Mouse (Mus musculus) left cerebral cortex, adult 18-20 months (tissue): ENCODE data around the gene Hspa14. TPM values are rescaled to one million over a fixed set of nuclear protein-coding genes. Genes with fewer than 3 reads are reported as not detected.

ENCODE experiments used
- DNase-seq, 2 experiments: peaks; one replicate each; pipeline ENCODE4 v3.0.0; 2021 to 2022; ENCODE audit warnings: low spot score in 2 of 2, mixed read lengths in 1 of 2
- long read RNA-seq, 2 experiments: library from polyadenylated mRNA; stranded (forward); transcript quantifications; one replicate each; pipeline ENCODE4 v2.0.0; 2021
- total RNA-seq, 2 experiments: library from RNA; stranded (reverse); gene quantifications; 2 replicates each; pipeline ENCODE4 v1.2.3; 2021

Hspa14 gene
- 10 to 100 TPM; 43.9 to 44.6 TPM for total RNA-seq
- long read RNA-seq, experiment 1, transcript Hspa14-201 (14 exons, 1,795 nt), result major isoform, 41 of 63 reads
- long read RNA-seq, experiment 1, partial matches to known transcripts, result 10 of 63 reads
- long read RNA-seq, experiment 1, other reads (novel, unspliced or antisense), result 12 of 63 reads
- long read RNA-seq, experiment 2, transcript Hspa14-201 (14 exons, 1,795 nt), result major isoform, 23 of 34 reads
- long read RNA-seq, experiment 2, partial matches to known transcripts, result 2 of 34 reads
- long read RNA-seq, experiment 2, other reads (novel, unspliced or antisense), result 9 of 34 reads

- peak; percentile 92 to 95 for DNase-seq
These were observed at the start of gene Hspa14, which contains the start of the genes Gm45902 and Cdnf for GRCm38 (mm10) chr2:3512552-3513454. Hspa14 (minus strand) TSS chr2:3512814. Gm45902 (minus strand) TSS chr2:3512790. Cdnf (plus strand) TSS chr2:3513030.

DNA sequence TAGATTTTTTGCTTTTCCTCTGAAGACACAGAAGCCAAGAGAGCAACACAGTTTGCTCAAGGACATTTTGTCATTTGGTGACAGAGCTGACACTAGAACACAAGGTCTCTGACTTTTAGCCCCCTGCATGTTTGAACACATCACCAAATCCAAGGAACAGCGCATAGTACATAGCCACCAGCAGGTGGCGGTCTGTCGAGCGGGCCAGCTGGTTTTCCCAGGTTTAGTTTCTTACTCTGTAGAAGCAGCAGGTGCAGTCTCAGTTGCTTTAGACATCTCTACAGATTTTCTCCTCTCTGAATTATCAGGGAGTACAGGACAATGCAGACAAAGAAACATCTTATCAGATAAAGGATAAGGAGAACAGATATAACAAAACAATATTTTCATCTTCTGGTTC lies 34.0 kb upstream of the Hspa14 start:
- DNase-seq, result peak; percentile 38 to 42

DNA sequence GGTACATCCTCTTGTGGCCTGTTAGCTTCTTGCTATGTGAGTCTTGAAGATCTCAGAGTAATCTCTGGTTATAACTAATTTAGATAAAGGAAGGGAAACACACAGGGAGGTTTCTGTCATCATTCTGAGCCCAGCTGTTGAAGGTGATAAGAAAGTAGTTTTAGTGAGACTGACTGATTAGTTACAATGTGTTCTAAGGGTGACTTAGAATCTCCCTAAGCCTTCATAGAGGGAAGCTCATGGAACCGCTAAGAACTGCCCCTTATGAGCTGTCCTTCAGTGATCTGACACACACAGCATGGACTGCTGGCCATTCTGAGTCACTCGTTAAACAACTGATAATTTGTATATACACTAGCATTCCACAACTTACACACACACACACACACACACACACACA lies 33.4 kb upstream of the Hspa14 start:
- DNase-seq, result no peak

- DNase-seq, result no peak
These were observed 28.9 kb upstream of the Hspa14 start for GRCm38 (mm10) chr2:3541307-3542079.

DNA sequence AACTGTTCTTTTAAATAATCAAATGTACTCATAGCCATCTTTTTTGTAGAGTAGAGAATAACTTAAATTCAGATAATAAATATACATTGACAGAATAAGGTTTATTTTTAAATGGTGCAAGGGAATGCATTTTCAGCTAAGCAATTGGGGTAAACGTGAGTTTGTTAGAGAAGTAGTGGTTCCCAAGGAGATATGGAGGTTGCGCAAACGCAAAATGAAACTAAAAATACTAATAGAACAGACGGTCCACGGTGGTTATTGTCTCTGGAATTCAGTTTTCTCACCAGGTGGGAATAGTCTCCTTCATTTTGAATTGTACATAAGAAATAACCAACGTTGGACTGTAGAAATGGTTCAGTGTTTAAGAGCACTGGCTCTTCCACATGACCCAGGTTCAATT lies 13.7 kb upstream of the Hspa14 start:
- no peak for DNase-seq

DNA sequence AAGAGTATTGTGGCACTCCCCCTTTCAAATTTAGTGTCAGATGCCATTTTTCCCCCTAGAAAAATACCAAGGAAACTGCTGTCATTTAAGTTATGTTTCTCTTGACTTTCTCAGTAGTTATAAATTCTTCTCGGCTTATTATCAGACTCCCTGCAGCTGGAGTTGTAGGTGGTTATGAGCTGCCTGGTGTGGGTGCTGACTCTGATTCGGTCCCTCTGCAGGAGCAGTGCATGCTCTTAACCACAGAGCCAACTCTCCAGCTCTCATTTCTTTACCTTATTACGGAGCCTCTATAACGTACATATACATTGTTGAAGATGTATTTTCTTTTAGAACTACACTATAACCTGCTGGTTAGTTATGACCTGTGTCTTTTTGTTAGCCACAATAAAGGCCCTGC lies 9.9 kb upstream of the Hspa14 start:
- DNase-seq, result no peak

DNA sequence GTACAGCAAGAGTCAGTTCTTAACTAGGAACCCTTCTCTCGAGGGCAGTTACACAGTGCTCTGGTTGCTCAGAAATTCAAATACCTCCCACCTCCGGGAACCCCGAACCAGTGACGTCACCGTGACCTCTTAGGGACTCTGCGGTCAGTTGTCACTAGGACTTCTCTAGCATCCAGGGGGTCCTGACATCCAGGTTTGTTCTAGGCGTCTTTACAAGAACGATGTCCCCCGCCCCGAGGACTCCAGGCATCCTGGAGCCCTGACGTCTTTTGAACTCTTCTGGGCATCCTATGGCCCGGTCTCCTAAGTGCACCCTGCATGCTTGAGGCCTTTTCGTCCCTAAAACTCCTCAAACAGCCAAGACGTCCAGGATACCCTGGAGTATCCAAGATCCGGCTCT lies 538 bp downstream of the Hspa14 start:
- DNase-seq, result no peak

- no peak for DNase-seq
These were observed 11.7 kb downstream of the Hspa14 start for GRCm38 (mm10) chr2:3500886-3501285.

GRCm38 (mm10) chr2:3499543-3499942 lies 13.1 kb downstream of the Hspa14 start:
- DNase-seq, result no peak

DNA sequence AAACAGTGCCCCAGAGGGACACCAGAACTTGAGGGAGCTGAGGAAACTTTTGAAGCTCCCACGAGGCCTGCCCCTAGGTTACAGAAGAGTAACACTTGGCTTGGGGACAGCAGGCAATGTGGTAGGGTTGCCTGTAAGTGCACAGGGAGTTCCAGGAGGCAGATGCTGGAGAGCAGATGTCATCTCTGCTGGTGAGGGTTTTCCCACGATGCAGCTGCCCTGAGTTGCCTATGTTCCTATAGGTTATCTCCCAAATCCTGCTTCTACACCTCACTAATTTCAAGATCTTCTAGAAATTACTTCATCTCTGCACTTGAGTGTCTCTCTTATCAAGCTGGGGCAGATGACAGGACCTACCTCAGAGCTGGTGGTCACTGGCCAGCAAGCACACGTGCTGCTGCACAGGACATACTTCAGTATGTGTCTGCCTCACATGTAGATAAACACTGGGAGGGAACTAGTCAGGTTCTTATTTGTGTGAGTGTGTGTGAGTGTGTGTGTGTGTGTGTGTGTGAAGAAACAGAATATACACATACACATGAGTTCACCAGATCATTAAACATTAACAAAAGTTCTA lies 18.7 kb downstream of the Hspa14 start:
- no peak for DNase-seq

- no peak for DNase-seq
These were observed 22.8 kb downstream of the Hspa14 start for GRCm38 (mm10) chr2:3489816-3490215.

DNA sequence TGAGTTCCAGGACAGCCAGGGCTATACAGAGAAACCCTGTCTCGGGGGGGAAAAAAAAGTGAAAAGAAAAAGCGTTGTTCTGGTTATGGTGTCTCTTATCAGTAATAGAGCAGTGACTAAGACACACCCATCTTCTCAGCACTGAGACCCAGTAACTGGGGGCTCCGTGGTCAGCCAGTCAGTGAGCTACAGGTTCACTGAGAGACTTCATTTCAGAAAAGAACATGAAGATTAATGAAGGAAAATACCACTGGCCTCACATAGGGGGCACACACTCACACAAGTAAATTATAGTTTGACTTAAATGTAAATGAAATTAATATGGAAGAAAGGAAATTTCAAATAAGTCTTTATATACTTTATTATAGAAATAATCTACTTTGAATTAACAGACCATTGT lies 32.4 kb downstream of the Hspa14 start:
- no peak for DNase-seq

DNA sequence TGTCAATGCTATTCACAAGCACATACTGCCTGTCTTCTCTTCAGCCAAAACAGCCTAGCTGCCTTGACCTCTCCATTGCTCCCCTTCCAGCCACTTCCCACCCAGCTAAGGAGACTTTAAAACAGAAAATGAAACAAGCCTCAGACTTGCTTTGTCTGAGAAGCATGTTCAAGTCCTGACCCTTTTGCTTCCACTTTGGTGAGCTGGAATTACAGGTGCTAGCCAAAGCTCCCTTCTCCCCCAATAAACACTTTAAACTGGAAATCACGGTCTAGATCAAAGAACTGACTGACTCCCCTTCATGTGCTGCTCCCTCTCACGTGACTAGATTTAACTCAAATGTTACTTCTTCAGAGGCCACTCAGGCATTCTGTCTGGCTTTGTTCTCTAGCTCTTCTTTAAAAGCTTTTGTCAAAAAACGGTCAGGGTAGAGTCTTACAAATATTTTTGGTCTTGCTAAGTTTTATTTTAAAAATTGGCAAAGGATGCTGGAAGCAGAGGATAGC lies 36.8 kb downstream of the Hspa14 start:
- DNase-seq, result no peak

DNA sequence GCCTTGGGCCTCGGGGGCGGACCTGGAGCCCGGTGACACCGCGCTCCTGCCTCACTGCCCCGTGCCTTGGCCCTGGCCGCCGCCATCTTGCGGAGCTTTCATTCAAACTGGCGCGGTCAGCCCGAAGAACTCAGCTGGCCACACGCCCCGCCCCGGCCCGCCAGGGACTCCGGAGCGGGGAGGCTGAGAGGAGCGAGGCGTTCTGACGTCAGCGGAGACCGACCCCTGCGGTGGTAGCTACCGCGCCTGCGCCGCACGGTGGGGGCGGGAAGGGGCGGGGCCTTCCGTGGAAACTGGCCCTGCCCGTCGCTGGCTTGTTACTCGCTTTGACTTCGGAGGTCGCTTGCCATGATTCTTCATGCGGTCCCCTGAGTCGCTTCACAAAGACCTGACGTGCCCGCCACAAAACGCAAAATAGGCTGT lies 37.7 kb downstream of the Hspa14 start, which contains the start of gene Suv39h2:
Gene Suv39h2 (minus strand): TSS at position 171 of the 423 bp plus-strand sequence.
- DNase-seq, result peak; percentile 96 to 97

- DNase-seq, result peak; percentile 62 to 68
These were observed 38.2 kb downstream of the Hspa14 start for GRCm38 (mm10) chr2:3474361-3474805.

GRCm38 (mm10) chr2:3473891-3474290 lies 38.7 kb downstream of the Hspa14 start:
- DNase-seq, result no peak

DNA sequence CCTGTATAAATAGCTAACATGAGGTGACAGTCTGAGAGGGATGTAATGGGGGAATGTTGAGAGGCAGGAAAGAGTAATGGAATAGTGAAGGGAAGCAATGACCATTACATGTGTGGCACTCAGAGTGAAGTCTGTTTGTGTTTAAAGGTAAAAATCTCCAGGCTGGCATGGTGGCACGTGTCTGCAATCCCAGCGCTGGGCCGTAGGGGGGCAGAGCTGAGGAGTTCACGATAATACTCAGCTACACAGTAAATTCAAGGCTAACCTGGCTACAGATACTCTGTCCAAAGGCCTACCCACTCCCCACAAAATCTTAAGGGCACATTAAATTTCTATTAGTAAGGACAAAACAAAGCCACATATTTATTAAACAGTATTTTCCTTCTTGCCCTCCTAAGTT lies 56.0 kb downstream of the Hspa14 start:
- no peak for DNase-seq

DNA sequence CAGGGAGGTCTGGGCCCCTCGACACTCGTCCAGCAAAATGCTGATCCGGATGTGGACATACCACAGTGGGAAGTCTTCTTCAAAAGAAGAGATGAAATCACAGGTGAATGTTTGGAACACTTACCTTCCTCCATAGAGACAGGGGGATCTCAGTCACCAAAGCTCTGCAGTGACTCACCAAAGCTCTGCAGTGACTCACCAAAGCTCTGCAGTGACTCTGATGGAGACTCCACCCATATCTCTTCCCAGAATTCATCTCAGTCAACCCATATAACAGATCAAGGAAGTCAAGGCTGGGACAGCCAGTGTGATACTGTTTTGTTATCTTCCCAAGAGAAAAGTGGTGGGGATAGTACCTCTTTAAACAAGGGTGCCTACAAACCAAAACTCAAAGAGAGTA lies 59.5 kb downstream of the Hspa14 start:
- DNase-seq, result no peak

- peak; percentile 51 to 60 for DNase-seq
These were observed 63.2 kb downstream of the Hspa14 start for GRCm38 (mm10) chr2:3449431-3449830.

GRCm38 (mm10) chr2:3445984-3446383 lies 66.6 kb downstream of the Hspa14 start:
- DNase-seq, result no peak

GRCm38 (mm10) chr2:3444206-3444605 lies 68.4 kb downstream of the Hspa14 start:
- peak; percentile 13 to 22 for DNase-seq
